Mouse (Mus musculus): ENCODE data around the gene Ak5.

The Ak5 gene

GRCm38 (mm10) chr3:152516569-152516968 lies 151.6 kb downstream of the Ak5 start:
- DNase-seq (ENCODE audit: low read depth): no peak

DNA sequence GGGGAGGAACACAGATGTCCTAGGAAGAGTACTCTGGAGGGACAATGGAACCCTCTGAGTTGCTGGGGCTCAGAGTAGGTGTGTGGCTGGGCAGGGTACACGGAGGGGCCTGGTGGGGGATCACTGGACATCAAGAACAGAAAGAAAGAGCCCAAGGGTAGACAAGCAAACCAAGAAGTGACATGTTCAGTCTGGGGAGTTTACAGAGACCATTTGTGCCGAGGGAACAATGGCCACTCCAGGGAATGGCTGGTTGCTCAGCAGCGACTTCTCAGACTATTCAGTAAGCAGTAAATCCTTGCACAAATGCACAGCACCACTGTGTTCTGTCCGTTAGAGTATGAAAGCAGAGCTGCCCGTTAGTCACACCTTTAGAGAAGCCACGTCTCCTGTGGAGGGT lies 152.2 kb downstream of the Ak5 start:
- no peak for DNase-seq (ENCODE audit: low read depth)

DNA sequence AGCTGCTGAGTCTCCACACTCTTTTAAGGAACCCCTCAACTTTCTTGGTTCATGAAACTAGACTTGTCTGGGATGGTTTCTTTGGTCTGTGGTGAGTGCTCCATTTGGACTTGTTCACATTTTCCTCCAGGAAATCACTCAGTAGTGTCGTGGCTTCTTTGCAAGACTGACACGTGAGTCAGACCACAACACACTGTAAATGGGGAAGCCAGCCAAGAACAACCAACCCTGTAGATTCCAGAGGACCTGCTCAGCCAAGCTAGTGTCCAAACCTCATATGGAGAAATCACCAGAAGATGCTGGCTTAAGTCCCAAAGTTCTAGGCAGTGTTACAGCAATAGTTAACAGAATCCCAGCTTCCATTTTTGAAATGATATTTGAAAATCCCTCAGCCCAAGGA lies 155.6 kb downstream of the Ak5 start:
- DNase-seq (ENCODE audit: low read depth): peak; percentile 98

DNA sequence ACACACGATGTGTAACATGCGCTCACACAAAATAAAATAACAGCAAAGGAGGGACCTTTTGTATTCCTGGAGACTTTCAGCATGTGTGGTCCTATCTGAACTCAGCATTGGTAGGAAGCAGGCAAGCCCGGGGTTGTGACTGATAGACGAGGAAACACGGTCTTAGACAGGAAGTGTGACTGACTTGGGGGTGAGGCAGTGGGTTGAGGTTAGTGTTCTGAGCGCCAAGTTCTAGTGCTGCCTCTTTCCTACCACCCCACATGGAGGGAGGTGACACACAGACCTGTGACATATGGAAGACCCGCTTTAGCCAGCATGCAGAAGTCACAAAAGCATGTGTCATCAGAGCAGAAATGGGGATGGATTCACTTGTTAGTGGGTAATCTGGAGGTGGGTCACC lies 158.9 kb downstream of the Ak5 start:
- no peak for DNase-seq (ENCODE audit: low read depth)

DNA sequence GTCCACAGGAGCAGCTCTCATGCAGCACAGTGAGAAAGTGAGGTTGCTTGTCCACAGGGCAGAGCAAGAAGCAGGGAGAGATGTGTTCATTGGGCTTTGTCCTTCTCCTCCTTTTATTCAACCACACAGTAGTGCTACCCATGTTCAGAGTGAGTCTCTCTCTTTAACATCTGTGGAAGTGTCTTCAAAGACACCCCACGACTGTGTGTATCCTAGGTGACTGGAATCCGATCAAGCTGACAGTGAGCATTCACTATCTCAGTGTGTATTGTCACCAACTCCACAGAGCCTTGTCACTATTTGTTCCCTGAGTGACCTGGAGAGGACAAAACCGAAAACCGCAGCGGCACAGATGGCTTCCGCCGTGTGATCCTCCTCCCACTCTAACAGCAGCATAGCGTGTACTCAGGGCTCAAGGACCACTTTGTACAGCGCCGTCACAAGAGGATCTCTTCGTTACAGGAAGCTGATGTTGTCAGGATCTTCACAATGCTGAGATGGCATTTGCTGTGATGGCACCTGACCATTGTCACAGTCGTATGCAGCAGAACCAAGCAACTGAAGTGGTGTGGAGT lies 159.7 kb downstream of the Ak5 start:
- no peak for DNase-seq (ENCODE audit: low read depth)

DNA sequence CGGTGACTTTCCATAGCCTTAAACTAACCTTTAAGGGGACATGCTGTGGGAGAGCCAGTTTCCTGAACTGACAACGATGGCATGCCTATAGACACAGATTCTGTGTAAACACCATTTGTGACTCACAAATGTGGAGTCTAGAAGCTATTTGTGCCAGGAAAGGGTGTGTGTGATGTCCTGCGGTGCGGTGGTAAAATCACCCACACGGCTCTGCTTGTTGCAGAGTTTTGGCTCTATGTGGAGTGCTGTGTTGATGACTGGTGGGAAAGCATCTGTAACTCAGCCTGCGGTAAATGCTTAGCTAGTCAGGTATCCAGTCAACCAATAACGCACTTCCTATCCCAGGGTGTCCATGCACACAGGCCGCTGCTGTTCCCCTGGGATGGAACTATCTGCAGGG lies 160.3 kb downstream of the Ak5 start:
- DNase-seq (ENCODE audit: low read depth): no peak

DNA sequence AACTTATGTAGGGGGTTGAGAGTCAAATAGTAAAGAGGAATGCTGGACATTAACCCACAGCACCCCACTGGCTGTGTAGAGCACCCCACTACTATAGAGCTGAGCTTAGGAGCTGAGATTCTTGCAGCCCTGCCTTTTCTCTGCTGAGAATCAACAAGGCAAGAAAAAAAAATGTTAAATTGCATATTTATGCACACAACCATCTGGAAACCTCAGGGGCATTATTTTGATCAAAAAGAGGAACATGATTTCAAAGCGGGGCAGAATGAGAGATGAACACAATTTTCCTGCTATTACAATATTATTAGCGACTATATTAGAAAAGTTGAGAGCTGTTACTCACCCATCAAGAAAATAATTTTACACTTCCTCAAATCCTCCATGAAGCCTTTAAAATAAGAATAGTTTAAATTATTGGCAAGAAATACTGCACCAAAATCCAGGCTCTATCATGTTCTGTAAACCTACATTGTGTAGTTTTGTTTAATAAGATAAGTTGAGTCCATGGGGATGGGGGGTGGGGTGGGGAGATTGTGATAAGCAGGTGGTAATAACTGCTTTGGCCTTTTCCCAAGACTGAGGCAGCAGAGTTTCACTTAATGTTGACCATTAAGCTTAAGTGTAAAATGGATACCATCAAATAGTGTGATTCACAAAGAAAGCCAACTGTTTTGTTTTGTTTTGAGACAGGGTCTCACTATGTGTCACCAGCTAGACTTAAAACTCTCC lies 169.0 kb downstream of the Ak5 start:
- no peak for DNase-seq (ENCODE audit: low read depth)

DNA sequence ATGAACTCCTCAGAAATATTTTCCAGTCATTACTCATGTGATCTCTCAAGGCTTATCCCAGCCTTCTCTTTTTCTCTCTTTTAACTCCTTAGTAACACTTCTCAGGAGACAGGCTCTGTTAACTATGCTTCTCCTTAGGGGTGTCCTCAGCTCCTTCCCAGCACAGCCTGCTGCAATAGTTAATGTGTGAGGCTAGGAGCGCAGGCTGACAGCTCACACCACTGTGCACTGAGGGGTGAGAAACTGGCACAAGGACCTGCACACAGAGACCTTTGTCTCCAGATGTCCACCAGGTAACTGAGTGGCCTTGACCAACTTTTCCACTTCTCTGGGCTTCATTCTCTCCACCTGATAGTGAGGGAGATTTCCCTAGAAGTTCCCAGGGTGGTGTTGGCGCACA lies 170.3 kb downstream of the Ak5 start:
- no peak for DNase-seq (ENCODE audit: low read depth)

DNA sequence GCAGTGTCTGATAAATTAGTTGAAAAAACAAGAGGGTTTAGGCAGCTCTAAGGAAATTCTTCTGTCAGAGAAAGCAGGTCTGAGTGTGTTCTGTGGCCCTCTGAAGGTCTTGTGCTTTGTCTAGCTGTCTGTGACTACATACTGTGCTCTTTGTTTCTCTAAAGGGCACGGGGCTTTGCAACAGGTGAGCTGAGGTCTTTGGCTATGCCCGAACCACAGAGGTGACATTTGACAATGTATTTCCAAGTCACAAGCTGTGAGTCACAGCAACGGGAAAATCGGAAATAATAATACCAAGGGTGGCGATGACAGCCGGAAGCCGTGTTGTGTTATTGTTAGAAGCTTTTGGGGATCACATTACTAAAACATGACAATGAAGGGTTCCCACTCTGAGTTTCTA lies 171.1 kb downstream of the Ak5 start:
- no peak for DNase-seq (ENCODE audit: low read depth)

- no peak for DNase-seq (ENCODE audit: low read depth)
Measured at GRCm38 (mm10) chr3:152495415-152495898, 172.7 kb downstream of the Ak5 start.

- DNase-seq (ENCODE audit: low read depth): no peak
Measured at GRCm38 (mm10) chr3:152494667-152495360, 173.3 kb downstream of the Ak5 start.

GRCm38 (mm10) chr3:152493813-152494212 lies 174.3 kb downstream of the Ak5 start:
- no peak for DNase-seq (ENCODE audit: low read depth)

DNA sequence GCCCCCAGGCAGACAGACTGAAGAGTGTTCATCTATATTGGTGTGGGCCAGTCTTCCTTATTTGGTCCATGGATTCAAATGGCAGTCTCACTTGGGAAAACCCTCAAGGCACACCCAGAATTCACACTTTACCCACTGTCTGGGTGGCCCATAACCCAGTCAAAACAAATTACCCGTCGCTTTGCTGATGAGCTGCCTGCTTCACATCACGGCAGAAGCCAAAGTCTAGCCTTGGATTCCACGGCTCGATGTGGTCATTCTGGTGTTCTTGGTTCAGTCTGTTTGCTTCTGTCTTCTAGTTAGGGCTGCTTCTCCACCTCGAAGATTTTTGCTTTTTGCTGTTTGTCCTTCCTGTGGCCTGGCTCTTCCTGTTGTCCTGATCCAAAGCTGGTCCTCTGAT lies 175.9 kb downstream of the Ak5 start:
- DNase-seq (ENCODE audit: low read depth): no peak

GRCm38 (mm10) chr3:152490423-152490822 lies 177.7 kb downstream of the Ak5 start:
- DNase-seq (ENCODE audit: low read depth): no peak

DNA sequence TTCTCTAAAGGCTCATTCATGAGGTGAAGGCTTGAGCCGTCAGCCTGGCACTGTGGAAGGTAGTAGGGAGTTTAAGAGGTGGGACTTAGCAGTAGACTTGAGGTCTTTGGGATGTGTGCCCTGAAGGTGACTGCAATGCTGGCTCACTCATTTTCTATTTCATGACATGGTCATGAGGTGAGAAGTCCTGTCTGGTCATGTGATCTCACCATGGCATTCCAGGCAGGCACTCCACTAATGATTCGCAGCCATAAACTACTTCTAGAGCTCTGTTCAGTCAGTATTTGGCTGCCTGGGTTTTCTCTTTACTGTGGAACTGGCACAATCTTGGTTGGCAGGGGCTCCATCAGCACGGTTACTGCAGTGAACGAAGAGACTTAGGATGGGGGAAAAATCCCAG lies 179.2 kb downstream of the Ak5 start:
- no peak for DNase-seq (ENCODE audit: low read depth)

- DNase-seq (ENCODE audit: low read depth): no peak
Measured at GRCm38 (mm10) chr3:152484206-152484605, 184.0 kb downstream of the Ak5 start.

DNA sequence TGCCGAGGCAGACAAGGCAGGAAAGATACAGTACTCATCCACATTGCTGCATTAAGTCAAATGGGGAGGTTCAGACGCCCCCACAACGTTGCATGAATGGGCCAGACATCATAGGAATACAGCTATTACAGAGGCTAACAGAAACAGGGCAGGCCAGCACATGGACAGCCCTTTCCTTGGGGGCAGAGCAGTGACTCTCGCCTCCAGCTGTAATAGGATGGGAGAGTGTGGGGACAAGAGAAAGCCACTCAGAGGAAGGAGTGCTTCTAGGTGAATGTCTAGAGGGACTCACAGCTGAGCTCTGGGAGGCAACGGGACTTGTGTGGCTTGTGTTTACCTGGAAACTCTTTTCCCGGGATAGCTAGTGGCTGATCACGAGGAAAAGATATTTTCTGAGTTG lies 184.4 kb downstream of the Ak5 start:
- no peak for DNase-seq (ENCODE audit: low read depth)

DNA sequence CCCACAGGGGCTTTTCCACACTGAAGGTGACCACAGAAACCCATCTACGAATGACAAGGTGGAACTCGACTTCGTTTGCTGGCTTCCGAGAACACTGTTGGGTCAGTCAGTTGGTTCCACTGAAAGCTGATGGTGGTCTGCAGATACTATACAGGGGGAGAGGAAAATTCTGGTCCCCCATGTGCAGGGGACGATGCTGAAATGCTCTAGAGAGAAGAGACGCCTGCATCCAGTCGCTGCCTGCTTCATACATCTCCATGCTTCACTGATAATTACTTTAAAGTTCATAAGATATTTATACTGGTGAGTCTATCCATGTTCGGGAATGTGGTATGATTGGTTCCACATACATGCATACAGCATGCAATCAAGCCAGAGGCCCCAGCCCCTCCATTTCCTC lies 186.0 kb downstream of the Ak5 start:
- DNase-seq (ENCODE audit: low read depth): no peak

- DNase-seq (ENCODE audit: low read depth): no peak
Measured at GRCm38 (mm10) chr3:152480336-152480735, 187.8 kb downstream of the Ak5 start.

GRCm38 (mm10) chr3:152478599-152479435 lies 189.3 kb downstream of the Ak5 start:
- DNase-seq (ENCODE audit: low read depth): no peak

- DNase-seq (ENCODE audit: low read depth): no peak
Measured at GRCm38 (mm10) chr3:152477796-152478527, 190.2 kb downstream of the Ak5 start.

DNA sequence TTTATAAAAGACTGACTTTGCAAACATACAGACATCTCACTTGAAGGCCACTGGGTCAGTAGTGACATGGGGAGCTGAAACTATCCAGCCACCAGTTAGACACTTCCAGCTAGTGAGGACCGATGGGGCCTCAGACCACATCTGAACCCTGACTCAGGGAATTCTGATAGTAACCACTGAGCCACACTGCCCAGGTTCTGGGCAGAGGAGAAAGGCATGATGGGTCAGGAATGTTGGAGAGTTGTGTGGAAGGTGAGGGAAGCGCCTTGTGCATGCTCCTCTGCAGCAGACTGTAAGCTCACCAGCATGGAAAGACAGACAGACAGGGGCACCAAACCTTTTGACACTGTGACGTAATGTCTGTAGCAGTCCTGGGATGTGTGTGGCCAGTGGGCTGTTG lies 192.3 kb downstream of the Ak5 start:
- DNase-seq (ENCODE audit: low read depth): no peak

All from fibroblast of lung, adult 2 months (primary cell).